Mouse (Mus musculus): ENCODE measurements around the gene Gpr182.

The Gpr182 gene

DNA sequence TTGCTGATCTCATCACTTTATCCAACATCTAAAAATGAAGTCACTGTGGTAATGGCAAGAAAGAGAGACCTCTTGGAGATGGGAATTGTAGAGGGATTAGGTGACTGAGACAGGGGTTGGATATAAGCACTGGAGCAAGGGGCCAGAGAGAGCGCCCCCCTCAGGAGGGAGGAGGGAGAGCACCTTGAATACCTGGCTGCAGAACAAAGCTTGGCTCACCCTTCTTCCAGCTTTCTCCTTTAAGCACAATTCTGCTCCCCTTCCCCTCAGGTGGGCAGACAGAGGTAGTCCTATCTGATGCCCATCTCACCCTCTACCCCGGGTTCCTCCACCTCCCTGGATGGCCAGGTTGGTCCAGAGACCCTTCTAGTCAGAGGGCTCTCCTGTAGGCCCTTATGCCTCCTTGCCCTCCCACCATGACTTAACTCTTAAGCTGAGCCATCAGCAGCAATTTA, 46.7 kb downstream of the Gpr182 start, which contains the start of gene Myo1a:
TSS of gene Myo1a (plus strand) at position 405 of the 455 bp plus-strand sequence.
- in situ Hi-C loops (cut with MboI; ENCODE audit: unreplicated experiment in 2 of 2): no loop called here

DNA sequence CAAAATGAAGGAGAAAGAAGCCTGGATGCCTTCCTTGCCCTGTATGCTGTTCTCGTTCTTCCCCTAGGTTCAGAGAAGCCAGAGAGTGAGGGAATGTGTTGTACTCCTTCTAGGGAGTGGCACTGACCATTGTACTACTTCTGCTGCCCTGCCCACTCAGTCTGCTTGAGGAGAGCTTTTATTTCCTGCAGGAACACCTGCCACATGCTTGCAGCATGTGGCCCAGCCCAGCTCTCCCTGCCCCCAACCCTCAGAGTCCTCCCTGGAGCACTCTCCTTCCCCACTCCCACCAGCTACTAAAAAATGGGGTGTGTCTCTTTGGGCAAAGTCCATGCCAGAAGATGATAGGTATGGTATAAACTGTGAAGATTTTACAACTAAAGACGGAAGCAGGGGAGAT, 47.2 kb downstream of the Gpr182 start:
- in situ Hi-C loops (cut with MboI; ENCODE audit: unreplicated experiment in 2 of 2): no loop called here

DNA sequence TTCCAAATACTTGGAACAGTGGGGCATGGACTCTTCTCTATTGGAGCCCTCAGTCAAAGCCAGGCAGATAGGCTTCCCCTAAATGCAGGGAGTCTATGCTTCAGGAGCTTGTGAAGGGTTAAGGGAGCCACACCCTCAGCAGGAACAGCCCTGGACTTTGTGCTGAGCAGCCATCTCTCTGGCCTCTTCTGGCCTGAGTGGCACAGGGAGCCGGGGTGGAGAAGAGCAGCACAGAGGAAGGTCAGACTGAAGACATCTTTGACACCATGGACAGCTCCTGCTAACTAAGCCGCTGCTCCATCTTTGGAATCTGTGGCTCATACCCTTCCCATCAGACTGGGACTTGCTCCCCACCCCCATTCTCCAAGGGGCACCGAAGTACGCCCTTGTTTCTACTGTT, 48.2 kb downstream of the Gpr182 start:
- in situ Hi-C loops (cut with MboI; ENCODE audit: unreplicated experiment in 2 of 2): no loop called here

DNA sequence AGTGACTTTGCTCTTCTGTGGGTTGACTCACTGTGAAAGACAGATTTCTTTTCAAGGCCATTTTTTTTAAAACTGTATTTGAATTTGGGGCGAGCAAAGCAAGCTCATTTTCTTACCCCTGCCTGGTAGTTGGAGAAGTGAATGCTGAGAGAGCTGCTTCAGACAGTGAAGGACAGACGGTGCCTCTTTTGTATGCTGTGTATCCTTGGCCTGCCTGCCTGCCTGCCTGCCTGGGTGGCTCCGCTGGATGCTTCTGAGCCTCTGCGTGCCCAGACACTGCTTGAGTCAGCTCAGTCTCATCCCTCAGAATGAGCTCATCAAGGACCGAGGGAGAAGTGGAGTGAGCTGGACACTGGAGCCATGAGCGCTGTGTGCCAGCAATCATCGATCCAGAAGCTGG, 52.6 kb downstream of the Gpr182 start:
- in situ Hi-C loops (cut with MboI; ENCODE audit: unreplicated experiment in 2 of 2): loop anchor here in 1 of 2 experiments (10.0 kb wide), 1 partner anchor 236 kb away; no protein-coding TSS in a partner anchor

All from v-Abl transformed pro-B cells (cell line).